Mouse (Mus musculus) B cell, adult 2 months (primary cell): ENCODE measurements around the gene Rsph3b.
"Not testable (repeated sequence)": the region's sequence is repeated elsewhere in the genome, so short reads cannot be mapped to it uniquely, and the experiment has no call there.

Experiments
- DNase-seq, 2 experiments: peaks; one replicate each; pipeline ENCODE4 v3.0.0; 2022

The Rsph3b gene

GRCm38 (mm10) chr17:6958881-6959280 lies 10.4 kb upstream of the Rsph3b start:
- not testable (repeated sequence) for DNase-seq

DNA sequence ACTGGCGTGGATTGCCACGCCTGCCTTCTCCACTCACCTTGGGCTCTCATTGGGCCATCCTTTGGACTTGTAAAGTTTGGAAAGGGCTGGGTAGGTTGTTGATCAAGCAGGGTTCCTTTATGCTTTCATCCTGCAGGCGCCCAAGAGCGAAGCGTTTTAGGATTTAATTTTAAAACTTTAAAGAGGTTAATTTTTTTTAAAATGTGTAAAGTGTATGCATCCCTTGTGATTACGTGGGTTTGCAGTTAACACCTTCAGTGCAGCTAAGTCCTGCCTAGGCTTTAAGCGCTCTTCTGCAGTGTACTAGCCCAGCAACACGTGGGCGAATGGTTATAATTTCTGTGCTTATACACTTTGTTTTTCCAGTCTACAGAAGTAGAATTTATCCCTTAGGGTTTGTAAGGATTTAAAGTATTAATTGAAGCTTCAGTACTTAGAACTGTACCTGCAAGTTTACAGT lies 317 bp upstream of the Rsph3b start:
- DNase-seq: not testable (repeated sequence)

DNA sequence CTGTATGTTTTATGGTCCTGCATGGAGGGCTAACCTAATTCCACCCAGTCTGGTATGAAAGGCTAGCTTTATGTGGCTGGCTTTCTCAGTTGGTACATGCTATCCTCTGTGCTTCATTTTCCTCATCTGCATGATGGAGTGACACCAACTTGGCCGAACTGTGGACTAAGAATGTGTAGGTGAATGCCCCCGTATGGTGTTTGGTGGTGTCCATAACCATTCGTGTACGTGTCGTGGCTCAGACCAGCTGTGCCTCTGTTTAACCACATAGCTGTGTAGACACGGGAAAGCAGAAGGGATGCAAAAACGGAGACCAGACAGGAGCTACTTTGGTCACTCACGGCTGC lies 872 bp downstream of the Rsph3b start:
- DNase-seq: not testable (repeated sequence)

GRCm38 (mm10) chr17:6942560-6942959 lies 5.9 kb downstream of the Rsph3b start:
- not testable (repeated sequence) for DNase-seq

- DNase-seq: not testable (repeated sequence)
These were observed 16.9 kb downstream of the Rsph3b start for GRCm38 (mm10) chr17:6931625-6932024.

DNA sequence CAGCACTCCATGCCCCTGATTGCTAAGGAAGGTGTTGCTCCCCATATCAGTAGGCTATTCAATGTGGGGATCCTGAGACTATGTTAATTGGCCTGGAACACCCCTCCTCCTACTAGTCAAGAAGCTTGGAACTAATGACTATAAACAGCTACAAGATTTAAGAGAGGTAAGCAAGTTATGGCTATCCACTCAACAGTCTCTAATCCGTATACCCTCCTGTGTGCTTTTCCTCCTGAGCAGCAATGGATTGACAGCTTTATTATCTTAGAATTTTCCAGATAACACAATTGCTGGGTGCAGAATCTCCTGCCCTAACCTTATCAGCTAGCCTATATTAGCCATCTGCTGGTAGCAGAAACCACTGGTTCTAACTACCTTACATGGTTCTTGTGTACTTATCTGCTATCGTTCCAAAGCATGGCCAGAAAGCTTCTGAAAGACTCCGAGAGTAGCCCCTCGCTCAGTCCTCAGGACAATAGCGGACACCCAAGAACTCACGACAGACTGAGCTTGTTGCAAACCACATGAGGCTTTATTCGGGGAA lies 28.1 kb downstream of the Rsph3b start:
- not testable (repeated sequence) for DNase-seq

GRCm38 (mm10) chr17:6919388-6919787 lies 29.1 kb downstream of the Rsph3b start:
- DNase-seq: not testable (repeated sequence)

- not testable (repeated sequence) for DNase-seq
These were observed 33.2 kb downstream of the Rsph3b start for GRCm38 (mm10) chr17:6915282-6915681.

GRCm38 (mm10) chr17:6914066-6914465 lies 34.4 kb downstream of the Rsph3b start:
- DNase-seq: not testable (repeated sequence)

DNA sequence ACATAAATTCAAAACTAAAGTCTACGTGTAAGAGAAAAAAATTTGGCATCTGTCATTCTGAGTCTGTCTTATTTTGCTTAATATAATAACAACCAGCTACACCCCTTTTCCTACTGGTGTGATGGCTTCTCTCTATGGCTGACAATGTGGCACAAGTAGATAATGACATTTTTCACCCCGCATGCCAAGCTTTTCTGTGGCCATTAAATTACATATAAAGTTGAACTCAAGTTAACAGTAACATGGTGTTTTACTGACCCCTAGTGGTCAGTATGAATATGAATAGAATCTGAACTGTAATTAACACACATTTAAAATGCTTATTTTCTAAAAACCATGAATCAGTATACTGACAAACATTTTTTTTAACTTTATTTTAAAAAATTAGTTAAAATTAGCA lies 48.1 kb downstream of the Rsph3b start:
- not testable (repeated sequence) for DNase-seq

DNA sequence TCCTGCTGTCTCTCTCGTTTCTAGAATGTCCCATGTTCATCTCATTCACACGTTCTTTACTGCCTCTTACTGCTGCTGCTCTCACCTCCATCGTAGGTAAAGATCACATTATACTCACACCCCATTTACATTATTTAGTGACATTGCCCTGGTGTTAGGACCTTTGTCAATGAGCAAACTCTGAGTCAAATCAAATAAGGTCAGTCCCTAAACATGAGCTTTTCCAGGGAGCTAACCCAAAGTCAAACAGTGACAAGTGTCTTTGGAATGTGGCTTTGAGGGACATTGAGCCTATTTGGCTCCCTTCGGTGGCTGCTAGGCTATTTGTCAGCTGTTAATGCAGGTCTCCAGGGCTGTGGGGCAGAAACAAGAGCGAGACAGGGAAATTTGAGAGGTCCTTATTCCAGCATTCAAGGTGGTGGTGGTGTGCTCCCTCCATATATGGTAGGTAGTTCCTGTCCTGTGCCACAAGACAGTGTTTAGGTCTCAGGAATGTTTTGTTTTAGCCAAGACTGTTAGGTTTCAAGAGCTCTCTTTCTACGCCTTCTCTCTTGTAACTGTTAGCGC lies 50.4 kb downstream of the Rsph3b start:
- DNase-seq: not testable (repeated sequence)

- DNase-seq: no peak
These were observed 51.7 kb downstream of the Rsph3b start for GRCm38 (mm10) chr17:6896756-6897155.

DNA sequence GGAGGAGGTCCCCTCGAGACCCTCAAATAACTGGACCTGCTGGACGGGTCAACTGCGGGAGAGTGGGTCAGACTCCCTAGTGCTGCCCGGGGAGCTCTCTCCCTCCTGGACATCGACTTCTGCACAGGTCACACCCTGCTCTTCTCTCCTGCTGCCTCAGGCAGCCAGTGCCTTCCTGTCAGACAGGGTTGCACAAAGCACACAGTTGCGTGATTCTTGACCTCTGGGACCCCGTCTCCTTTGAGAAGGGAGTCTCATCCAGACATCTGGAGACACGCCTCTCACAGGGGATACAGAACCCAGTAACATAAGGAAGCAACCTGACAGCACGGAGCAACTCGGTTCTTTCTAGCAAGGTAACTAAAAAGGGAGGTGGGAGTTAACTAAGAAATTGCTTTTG lies 55.1 kb downstream of the Rsph3b start:
- no peak for DNase-seq

- DNase-seq: no peak
These were observed 56.2 kb downstream of the Rsph3b start for GRCm38 (mm10) chr17:6891966-6892934.

- DNase-seq: no peak
These were observed 62.0 kb downstream of the Rsph3b start for GRCm38 (mm10) chr17:6886445-6886844.

- no peak for DNase-seq
These were observed 64.0 kb downstream of the Rsph3b start for GRCm38 (mm10) chr17:6884531-6884930.

DNA sequence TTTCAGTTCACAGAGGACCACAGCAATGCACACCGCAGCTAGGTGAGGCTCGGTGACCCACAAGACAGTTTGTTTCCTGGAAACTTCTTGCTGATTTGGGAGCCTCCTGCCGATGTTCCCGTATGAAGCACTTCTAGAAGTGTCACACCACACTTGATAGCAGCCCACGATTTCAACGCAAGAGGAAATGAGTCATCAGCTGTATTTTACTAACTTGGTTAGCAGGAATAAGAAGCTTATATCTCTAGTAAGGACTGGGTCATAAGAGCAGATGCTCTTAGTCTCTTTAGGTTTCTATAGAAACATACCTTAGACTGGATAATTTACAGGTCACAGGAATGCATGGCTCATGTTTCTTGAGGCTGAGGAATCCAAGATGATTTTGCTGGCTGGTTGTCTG lies 67.2 kb downstream of the Rsph3b start:
- DNase-seq: no peak

DNA sequence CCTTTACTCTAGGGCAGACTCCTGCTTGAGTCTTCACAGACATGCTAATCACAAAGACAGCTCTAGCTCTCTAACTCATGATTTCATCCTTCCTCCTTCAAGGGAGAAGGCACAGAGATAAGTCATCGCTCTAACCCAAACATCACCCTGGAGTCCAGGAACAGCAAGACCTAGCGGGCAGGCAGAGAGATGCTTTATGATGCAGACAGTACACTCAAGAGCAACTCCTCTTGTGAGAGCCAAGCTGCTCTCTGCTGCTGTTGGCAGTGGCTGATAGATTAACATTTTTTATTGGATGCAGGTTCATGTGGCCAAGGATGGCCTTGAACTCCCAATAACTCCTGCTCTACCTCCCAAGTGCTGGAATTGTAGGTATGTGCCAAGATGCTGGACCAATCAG lies 77.1 kb downstream of the Rsph3b start:
- DNase-seq: no peak

GRCm38 (mm10) chr17:6868810-6869209 lies 79.7 kb downstream of the Rsph3b start:
- no peak for DNase-seq

GRCm38 (mm10) chr17:6867740-6868139 lies 80.7 kb downstream of the Rsph3b start:
- DNase-seq: no peak

DNA sequence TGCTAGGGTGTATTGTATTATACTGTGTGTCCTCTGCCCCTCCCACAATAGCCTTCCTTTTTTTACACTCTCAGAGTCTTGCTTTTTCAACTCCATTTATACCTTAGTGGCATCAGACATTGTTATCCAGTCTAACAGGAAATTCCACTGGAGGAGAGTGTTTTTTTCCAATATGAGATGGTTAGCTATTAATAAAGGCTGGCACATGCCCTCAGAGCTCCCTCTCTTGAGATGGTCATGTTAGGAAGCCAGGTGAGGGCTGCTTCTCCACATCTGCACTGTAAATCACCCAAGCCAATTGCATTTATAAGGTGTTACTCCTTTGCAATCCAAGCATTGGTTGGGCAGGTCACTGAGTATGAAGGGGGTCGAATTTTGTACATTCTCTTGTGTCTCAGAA lies 81.9 kb downstream of the Rsph3b start:
- DNase-seq: no peak

DNA sequence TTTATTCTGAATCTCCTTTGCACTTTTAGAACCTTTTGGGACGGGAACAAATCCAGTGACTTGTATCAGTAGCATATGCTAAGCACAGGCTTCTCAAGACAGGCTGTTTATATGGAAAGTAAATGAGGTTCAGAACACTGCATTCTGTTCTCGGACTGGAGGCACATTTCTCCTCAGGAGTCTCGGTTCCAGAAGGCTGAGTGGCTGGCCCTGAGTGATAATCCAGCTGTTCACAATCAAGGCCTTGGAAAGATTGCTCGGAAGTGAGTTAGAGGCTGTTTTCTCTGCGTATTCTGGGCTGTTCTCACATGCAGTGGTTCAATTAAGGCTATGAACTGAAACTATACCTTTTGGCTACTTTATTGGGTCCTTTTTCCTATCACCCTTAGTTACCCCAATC lies 82.9 kb downstream of the Rsph3b start:
- no peak for DNase-seq

DNA sequence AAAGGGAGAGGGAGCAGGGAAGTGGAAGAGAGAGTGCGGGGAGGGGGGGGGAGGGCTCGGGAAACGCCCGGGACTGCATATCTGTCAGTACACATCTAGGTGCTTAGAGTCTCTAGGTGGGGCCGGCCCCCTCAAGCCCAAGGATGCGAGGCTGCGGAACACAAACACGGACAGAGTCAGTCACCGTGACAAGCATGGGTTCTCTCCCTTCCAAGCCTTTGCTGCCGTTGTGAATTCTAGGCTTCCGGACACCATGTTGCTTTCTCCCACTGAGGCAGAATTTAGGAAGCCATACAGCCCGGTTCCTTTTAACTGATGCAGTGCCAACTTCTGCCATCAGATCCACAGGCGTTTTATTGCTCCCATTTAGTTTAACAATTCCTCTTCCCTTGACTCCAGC lies 83.6 kb downstream of the Rsph3b start:
- DNase-seq: no peak

DNA sequence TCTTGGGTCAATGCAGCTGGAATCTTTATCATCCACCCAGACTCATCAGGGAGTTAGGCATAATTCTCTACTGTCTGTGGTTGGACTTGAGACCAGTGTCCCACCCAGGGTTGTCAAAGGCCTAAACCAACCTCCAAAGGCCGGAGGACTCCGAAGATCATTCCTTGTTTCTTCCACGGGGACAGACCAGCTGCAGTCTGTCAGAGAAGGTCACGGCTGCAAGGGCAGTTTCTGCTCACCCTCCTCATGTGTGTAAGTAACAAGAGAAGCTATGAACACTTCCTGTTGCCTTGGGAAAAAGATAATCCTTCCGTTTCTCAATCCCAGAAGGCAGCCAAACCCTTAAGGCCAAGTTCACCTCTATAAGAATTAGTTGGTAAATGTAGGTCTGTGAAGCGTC lies 85.0 kb downstream of the Rsph3b start:
- DNase-seq: no peak
